Mouse (Mus musculus) thymus, postnatal 10 days (tissue): ENCODE data around the gene Mthfr.

Experiments
- DNase-seq, 2 experiments: peaks; one replicate each; pipeline ENCODE4 v3.0.0; 2021; ENCODE audit warnings: low spot score in 2 of 2

The Mthfr gene

DNA sequence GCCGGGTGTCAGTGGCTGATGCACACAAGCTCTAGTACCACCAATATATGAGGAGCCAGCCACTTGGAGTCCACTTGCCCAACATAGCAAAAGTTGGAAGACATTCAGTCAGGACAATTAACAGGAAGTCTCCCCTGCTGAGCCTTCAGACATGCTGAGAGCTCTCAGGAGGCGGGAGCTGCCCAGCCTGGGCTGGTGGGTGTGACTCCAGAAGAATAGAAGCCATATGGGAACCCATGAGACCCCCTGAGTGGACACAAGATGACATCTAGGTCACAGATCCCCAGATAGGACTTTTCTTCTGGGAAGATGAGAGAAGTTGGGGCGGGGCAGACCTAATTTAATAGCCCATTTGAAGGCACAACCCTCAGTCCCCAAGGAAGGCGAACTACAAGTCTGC is 50.3 kb downstream of the Mthfr start:
- no peak for DNase-seq

GRCm38 (mm10) chr4:148091181-148091580 is 52.3 kb downstream of the Mthfr start:
- no peak for DNase-seq

DNA sequence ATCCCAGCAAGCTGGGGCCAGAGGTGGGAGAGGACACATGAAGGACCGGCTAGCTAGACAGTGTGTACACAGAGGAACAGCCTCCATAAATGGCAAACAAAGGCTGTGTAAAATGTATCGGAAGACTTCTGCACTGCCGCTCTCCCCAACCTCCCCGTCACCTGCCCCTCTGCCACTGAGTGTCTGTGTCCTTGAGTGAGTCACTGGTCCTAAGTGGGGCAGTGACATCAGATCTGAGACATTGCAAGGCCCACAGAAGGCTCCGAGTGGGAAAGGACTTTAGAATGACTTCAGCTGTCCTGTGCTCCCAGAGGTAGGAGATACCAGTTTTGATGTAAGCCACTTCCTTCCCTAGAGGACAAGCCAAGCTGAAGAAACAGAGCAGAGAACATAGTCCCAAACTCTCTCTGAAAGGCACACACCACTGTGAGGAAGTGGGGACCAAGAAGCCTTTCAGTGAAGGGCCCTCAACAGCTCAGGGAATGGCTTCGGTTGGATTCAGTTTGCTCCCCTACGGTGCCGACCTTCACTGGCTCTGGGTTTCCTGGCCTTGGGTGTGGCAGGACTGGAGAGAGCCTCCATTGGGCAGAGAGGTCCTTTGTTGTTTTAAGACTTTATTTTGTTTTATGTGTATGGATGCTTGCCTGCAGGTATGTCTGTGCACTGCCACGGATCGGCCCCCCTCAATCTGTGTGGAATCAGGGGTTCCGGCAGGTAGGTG is 53.8 kb downstream of the Mthfr start:
- DNase-seq: no peak

- DNase-seq: no peak
Measured at GRCm38 (mm10) chr4:148094161-148094560, 55.3 kb downstream of the Mthfr start.

DNA sequence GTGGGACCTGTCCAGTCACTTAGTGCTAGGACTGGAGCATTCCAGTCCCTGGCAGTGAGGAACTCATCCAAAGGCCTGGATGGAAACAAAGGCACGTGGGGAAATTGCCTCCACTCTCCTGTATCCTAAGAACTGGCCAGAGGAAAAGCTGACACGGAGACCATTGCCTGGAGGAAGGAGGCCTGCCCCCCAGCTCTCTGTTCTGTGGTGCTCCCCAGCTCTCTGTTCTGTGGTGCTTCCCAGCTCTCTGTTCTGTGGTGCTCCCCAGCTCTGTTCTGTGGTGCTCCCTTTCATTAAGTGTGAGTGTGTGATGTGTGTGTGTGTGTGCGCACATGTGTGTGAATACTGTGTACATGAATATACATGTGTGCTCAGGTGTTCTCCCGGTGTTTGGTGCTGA is 56.2 kb downstream of the Mthfr start:
- DNase-seq: no peak

- DNase-seq: peak; percentile 67 to 82
Measured at GRCm38 (mm10) chr4:148097936-148098335, 59.1 kb downstream of the Mthfr start.

DNA sequence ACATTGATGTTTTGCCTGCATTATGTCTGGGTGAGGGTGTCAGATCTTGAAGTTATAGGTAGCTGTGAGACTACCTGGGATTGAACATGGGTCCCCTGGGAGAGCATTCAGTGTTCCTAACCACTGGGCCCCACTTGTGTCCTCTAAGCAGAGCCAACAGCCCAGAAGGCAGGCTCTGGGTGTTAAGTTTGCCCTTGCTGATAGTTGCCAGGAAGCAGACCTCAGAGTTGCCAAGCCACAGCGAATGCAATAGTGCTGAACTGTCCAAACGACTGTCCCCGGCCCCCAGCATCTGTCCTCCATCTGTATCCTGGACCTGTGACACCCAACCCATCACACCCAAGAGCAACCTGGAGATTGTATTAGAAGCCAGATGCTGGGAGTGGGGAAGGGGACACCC is 59.8 kb downstream of the Mthfr start:
- DNase-seq: no peak

- DNase-seq: peak; percentile 87 to 89
Measured at GRCm38 (mm10) chr4:148101801-148102527, 63.1 kb downstream of the Mthfr start.

DNA sequence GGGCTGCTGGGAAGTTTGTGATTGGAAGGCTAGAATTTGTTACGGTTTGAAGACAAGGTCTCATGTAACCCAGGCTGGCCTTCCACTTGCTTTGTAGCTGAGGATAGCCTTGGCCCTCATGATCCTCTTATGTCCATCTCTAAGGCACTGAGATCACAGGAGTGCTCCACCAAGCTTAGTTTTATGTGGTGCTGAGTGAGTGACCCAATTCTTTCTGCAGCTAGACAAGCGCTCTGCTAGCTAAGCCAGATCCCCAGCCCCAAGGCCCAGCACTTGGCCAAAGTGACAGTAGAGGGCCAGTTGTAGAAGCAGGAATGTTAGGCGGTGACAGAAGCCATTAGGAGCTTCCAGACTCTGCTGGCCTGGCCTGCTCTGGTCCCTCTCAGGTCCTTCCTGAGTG is 65.3 kb downstream of the Mthfr start:
- DNase-seq: no peak

GRCm38 (mm10) chr4:148107621-148108291 is 68.9 kb downstream of the Mthfr start:
- no peak for DNase-seq

GRCm38 (mm10) chr4:148108565-148109100 is 69.8 kb downstream of the Mthfr start:
- DNase-seq: no peak
